Mouse (Mus musculus): ENCODE results near the gene Znrd1. TPM values are rescaled to one million over a fixed set of nuclear protein-coding genes. Genes with fewer than 3 reads are reported as not detected.

Gene Znrd1
- polyA plus RNA-seq, 1 experiment from 2014 or later = 115 TPM

GRCm38 (mm10) chr17:36920239-36920638 is 38.1 kb downstream of the Znrd1 start:
- peaks cover 4% of the 10 kb centered on the region; the same call in 1 of the 2 replicates for H3K27me3 ChIP-seq
- H3K27ac ChIP-seq = no peak overlapping the region
- no peaks in the 10 kb centered on the region for H3K36me3 ChIP-seq
- H3K9ac ChIP-seq (replicated peaks) = no peak overlapping the region
- H3K4me2 ChIP-seq = no peak overlapping the region
- ATAC-seq (ENCODE audit: insufficient number of reproducible peaks, insufficient read depth, low FRiP score, low TSS enrichment, low read depth) = no peak
- WGBS = 39% methylated on average over 15 of the region's 15 CpGs
- H3K9me3 ChIP-seq = no peaks in the 10 kb centered on the region
- H3K4me1 ChIP-seq (replicated peaks) = no peaks in the 10 kb centered on the region
- H3K4me3 ChIP-seq (replicated peaks) = no peak overlapping the region

- Histone ChIP-seq H3K27ac (no peak overlapping the region), H3K9me3 (no peaks in the 10 kb centered on the region), H3K4me1 (replicated peaks) (no peaks in the 10 kb centered on the region), H3K27me3 (peaks cover 4% of the 10 kb centered on the region; the same call in 1 of the 2 replicates), H3K9ac (replicated peaks) (no peak overlapping the region), H3K4me3 (replicated peaks) (no peak overlapping the region), H3K4me2 (no peak overlapping the region), H3K36me3 (no peaks in the 10 kb centered on the region)
- 17% methylated on average over 9 of the region's 9 CpGs for WGBS
- no peak for ATAC-seq (ENCODE audit: insufficient number of reproducible peaks, insufficient read depth, low FRiP score, low TSS enrichment, low read depth)
These were observed 43.3 kb downstream of the Znrd1 start for GRCm38 (mm10) chr17:36915076-36915475.

GRCm38 (mm10) chr17:36914108-36914507 is 44.3 kb downstream of the Znrd1 start:
- no peaks in the 10 kb centered on the region for H3K36me3 ChIP-seq
- 21% methylated on average over 2 of the region's 2 CpGs for WGBS
- no peak overlapping the region for H3K4me3 ChIP-seq (replicated peaks)
- H3K4me2 ChIP-seq = no peak overlapping the region
- H3K9me3 ChIP-seq = no peaks in the 10 kb centered on the region
- peaks cover 10% of the 10 kb centered on the region; the same call in 1 of the 2 replicates for H3K27me3 ChIP-seq
- no peak overlapping the region for H3K27ac ChIP-seq
- H3K9ac ChIP-seq (replicated peaks) = no peak overlapping the region
- ATAC-seq (ENCODE audit: insufficient number of reproducible peaks, insufficient read depth, low FRiP score, low TSS enrichment, low read depth) = no peak
- H3K4me1 ChIP-seq (replicated peaks) = no peaks in the 10 kb centered on the region

GRCm38 (mm10) chr17:36912031-36912430 is 46.3 kb downstream of the Znrd1 start:
- Histone ChIP-seq H3K9me3 (no peaks in the 10 kb centered on the region), H3K4me2 (no peak overlapping the region), H3K36me3 (no peaks in the 10 kb centered on the region), H3K27ac (no peak overlapping the region), H3K9ac (replicated peaks) (no peak overlapping the region), H3K4me1 (replicated peaks) (no peaks in the 10 kb centered on the region), H3K27me3 (peaks cover 8% of the 10 kb centered on the region; the same call in 1 of the 2 replicates), H3K4me3 (replicated peaks) (no peak overlapping the region)
- no peak for ATAC-seq (ENCODE audit: insufficient number of reproducible peaks, insufficient read depth, low FRiP score, low TSS enrichment, low read depth)
- WGBS = 65% methylated on average over 2 of the region's 2 CpGs

- Histone ChIP-seq H3K4me3 (replicated peaks) (no peak overlapping the region), H3K27me3 (peaks cover 8% of the 10 kb centered on the region; the same call in 1 of the 2 replicates), H3K27ac (no peak overlapping the region), H3K9me3 (no peaks in the 10 kb centered on the region), H3K4me1 (replicated peaks) (no peaks in the 10 kb centered on the region), H3K9ac (replicated peaks) (no peak overlapping the region), H3K4me2 (no peak overlapping the region), H3K36me3 (no peaks in the 10 kb centered on the region)
- 60% methylated on average over 4 of the region's 4 CpGs for WGBS
- no peak for ATAC-seq (ENCODE audit: insufficient number of reproducible peaks, insufficient read depth, low FRiP score, low TSS enrichment, low read depth)
These were observed 48.6 kb downstream of the Znrd1 start for GRCm38 (mm10) chr17:36909802-36910201.

GRCm38 (mm10) chr17:36908235-36908634 is 50.1 kb downstream of the Znrd1 start:
- no peak for ATAC-seq (ENCODE audit: insufficient number of reproducible peaks, insufficient read depth, low FRiP score, low TSS enrichment, low read depth)
- Histone ChIP-seq H3K4me2 (no peak overlapping the region), H3K4me1 (replicated peaks) (no peaks in the 10 kb centered on the region), H3K27ac (no peak overlapping the region), H3K36me3 (no peaks in the 10 kb centered on the region), H3K9ac (replicated peaks) (no peak overlapping the region), H3K27me3 (peaks cover 8% of the 10 kb centered on the region; the same call in 1 of the 2 replicates), H3K9me3 (no peaks in the 10 kb centered on the region), H3K4me3 (replicated peaks) (no peak overlapping the region)
- WGBS = 55% methylated on average over 1 of the region's 1 CpGs

Other genes with a start within 250 kb of the Znrd1 start
- gene H2-M10.5, start 185.6 kb downstream of the Znrd1 start, polyA plus RNA-seq (2016; fragmentation: Nextera tagmentation; extraction: Ambion mirVana) = not detected in 2 replicates
- not detected in 2 replicates for gene H2-M10.6, start 146.4 kb downstream of the Znrd1 start, polyA plus RNA-seq (2016; fragmentation: Nextera tagmentation; extraction: Ambion mirVana)
- 49.5 and 57.3 TPM in 2 replicates for gene Trim26, start 121.4 kb downstream of the Znrd1 start, polyA plus RNA-seq (2016; fragmentation: Nextera tagmentation; extraction: Ambion mirVana)
- 0.15 and 0.41 TPM in 2 replicates for gene Trim15, start 91.3 kb downstream of the Znrd1 start, polyA plus RNA-seq (2016; fragmentation: Nextera tagmentation; extraction: Ambion mirVana)
- gene Trim10, start 89.0 kb downstream of the Znrd1 start, polyA plus RNA-seq (2016; fragmentation: Nextera tagmentation; extraction: Ambion mirVana) = 5.8 and 6.7 TPM in 2 replicates
- not detected in 2 replicates for gene Trim40, start 68.4 kb downstream of the Znrd1 start, polyA plus RNA-seq (2016; fragmentation: Nextera tagmentation; extraction: Ambion mirVana)
- gene Trim31, start 60.4 kb downstream of the Znrd1 start, polyA plus RNA-seq (2016; fragmentation: Nextera tagmentation; extraction: Ambion mirVana) = not detected in 2 replicates
- gene Rnf39, start 15.6 kb downstream of the Znrd1 start, polyA plus RNA-seq (2016; fragmentation: Nextera tagmentation; extraction: Ambion mirVana) = 0.73 and 1.3 TPM in 2 replicates
- 109 and 116 TPM in 2 replicates for gene Ppp1r11, start 6.8 kb downstream of the Znrd1 start, polyA plus RNA-seq (2016; fragmentation: Nextera tagmentation; extraction: Ambion mirVana)
- 7.0 and 7.4 TPM in 2 replicates for gene Znrd1as, start within 50 bp of the Znrd1 start, polyA plus RNA-seq (2016; fragmentation: Nextera tagmentation; extraction: Ambion mirVana)
- not detected in 2 replicates for gene 2410137M14Rik, start 22.7 kb upstream of the Znrd1 start, polyA plus RNA-seq (2016; fragmentation: Nextera tagmentation; extraction: Ambion mirVana)
- 1.4 and 1.9 TPM in 2 replicates for gene H2-M5, start 31.0 kb upstream of the Znrd1 start, polyA plus RNA-seq (2016; fragmentation: Nextera tagmentation; extraction: Ambion mirVana)
- gene Zfp57, start 42.6 kb upstream of the Znrd1 start, polyA plus RNA-seq (2016; fragmentation: Nextera tagmentation; extraction: Ambion mirVana) = 124 and 130 TPM in 2 replicates
- gene Mog, start 64.8 kb upstream of the Znrd1 start, polyA plus RNA-seq (2016; fragmentation: Nextera tagmentation; extraction: Ambion mirVana) = 0.24 TPM in 1 of 2 replicates, not detected in the other
- 18.0 and 18.1 TPM in 2 replicates for gene Gabbr1, start 87.4 kb upstream of the Znrd1 start, polyA plus RNA-seq (2016; fragmentation: Nextera tagmentation; extraction: Ambion mirVana)
- 0.08 TPM in 1 of 2 replicates, not detected in the other for gene Olfr90, start 129.9 kb upstream of the Znrd1 start, polyA plus RNA-seq (2016; fragmentation: Nextera tagmentation; extraction: Ambion mirVana)
- gene Olfr91, start 139.7 kb upstream of the Znrd1 start, polyA plus RNA-seq (2016; fragmentation: Nextera tagmentation; extraction: Ambion mirVana) = not detected in 2 replicates
- not detected in 2 replicates for gene Olfr92, start 161.5 kb upstream of the Znrd1 start, polyA plus RNA-seq (2016; fragmentation: Nextera tagmentation; extraction: Ambion mirVana)
- gene Olfr93, start 202.9 kb upstream of the Znrd1 start, polyA plus RNA-seq (2016; fragmentation: Nextera tagmentation; extraction: Ambion mirVana) = not detected in 2 replicates
- not detected in 2 replicates for gene Ubd, start 235.3 kb upstream of the Znrd1 start, polyA plus RNA-seq (2016; fragmentation: Nextera tagmentation; extraction: Ambion mirVana)
- gene Olfr94, start 242.4 kb upstream of the Znrd1 start, polyA plus RNA-seq (2016; fragmentation: Nextera tagmentation; extraction: Ambion mirVana) = not detected in 2 replicates

Measured in limb, embryonic 12.5 days (tissue).